Mouse (Mus musculus): ENCODE results near the gene Epn1.

- TF ChIP-seq CTCF (IDR thresholded peaks at IDR 0.05; ENCODE audit: control insufficient read depth, insufficient read depth, insufficient read length) (no peak), USF1 (IDR thresholded peaks at IDR 0.05; ENCODE audit: low read depth) (no peak), MAX (IDR thresholded peaks at IDR 0.05) (no peak), MYOG (IDR thresholded peaks at IDR 0.05; ENCODE audit: control insufficient read depth, extremely low read depth, insufficient read length) (no peak), MYOD1 (IDR thresholded peaks at IDR 0.05; ENCODE audit: control insufficient read depth, insufficient read length, low read depth) (no peak), CEBPB (IDR thresholded peaks at IDR 0.05; ENCODE audit: low read depth) (no peak), FOSL1 (IDR thresholded peaks at IDR 0.05; ENCODE audit: insufficient read depth, low read length, poor library complexity, severe bottlenecking) (no peak)
Observed at GRCm38 (mm10) chr7:5086921-5087440, 6.9 kb downstream of the Epn1 start.
